Mouse (Mus musculus) ES-E14 (cell line): ENCODE data around the gene Ppp1ca. TPM values are rescaled to one million over a fixed set of nuclear protein-coding genes. Genes with fewer than 3 reads are reported as not detected.

ENCODE experiments used
- DNase-seq: peaks from one replicate; pipeline ENCODE4 v3.0.0-alpha.2; 2013; ENCODE audit warnings: low read depth, low spot score
- H3K27ac ChIP-seq: 2 replicates; pipeline ENCODE4 v1.5.1; 2012; ENCODE audit warnings: low read depth, mild to moderate bottlenecking, low read length, moderate library complexity, mixed read lengths; ENCODE audit not compliant: poor library complexity, insufficient read depth, severe bottlenecking
- H3K36me3 ChIP-seq: 2 replicates; pipeline ENCODE4 v1.6.1; 2012; ENCODE audit warnings: mild to moderate bottlenecking, low read length, moderate library complexity, mixed read lengths; ENCODE audit not compliant: control insufficient read depth, poor library complexity, insufficient read depth, severe bottlenecking
- H3K4me1 ChIP-seq, 2 experiments: fragments of 150-350 bp in 1 of 2; sonication (generic) in 1 of 2; 2 replicates each; pipeline ENCODE4 v1.6.1; 2012; ENCODE audit warnings: low read length in 2 of 2, mild to moderate bottlenecking in 1 of 2, mixed read lengths in 1 of 2; ENCODE audit not compliant: control insufficient read depth in 2 of 2, insufficient read depth in 2 of 2, poor library complexity in 1 of 2
- H3K4me3 ChIP-seq, 2 experiments: fragments of 150-350 bp in 1 of 2; sonication (generic) in 1 of 2; 2 replicates each; pipeline ENCODE4 v1.5.1; 2012; ENCODE audit warnings: low read length in 2 of 2, low read depth in 1 of 2, mild to moderate bottlenecking in 1 of 2, mixed read lengths in 1 of 2; ENCODE audit not compliant: insufficient read depth in 1 of 2, poor library complexity in 1 of 2, severe bottlenecking in 1 of 2
- H3K9ac ChIP-seq: 2 replicates; pipeline ENCODE4 v1.6.1; 2012; ENCODE audit warnings: low read depth, mild to moderate bottlenecking, low read length, mixed read lengths; ENCODE audit not compliant: poor library complexity, insufficient read depth, severe bottlenecking
- H3K9me3 ChIP-seq: fragments of 150-350 bp; sonication (generic); 2 replicates; pipeline ENCODE4 v1.6.1; 2012; ENCODE audit warnings: low read depth, mild to moderate bottlenecking, low read length; ENCODE audit not compliant: control insufficient read depth, insufficient read depth
- CHD2 ChIP-seq: IDR thresholded peaks from 2 replicates; pipeline ENCODE4 v1.6.1; 2014; ENCODE audit warnings: mild to moderate bottlenecking, low read depth, low read length, inconsistent platforms
- HCFC1 ChIP-seq: IDR thresholded peaks from 2 replicates; pipeline ENCODE4 v1.6.1; 2012; ENCODE audit warnings: low read length, inconsistent platforms, borderline replicate concordance; ENCODE audit not compliant: insufficient read depth
- MAFK ChIP-seq: IDR thresholded peaks from 2 replicates; pipeline ENCODE4 v1.6.1; 2014; ENCODE audit warnings: mild to moderate bottlenecking, low read depth, low read length, inconsistent platforms; ENCODE audit not compliant: insufficient read depth
- ZC3H11A ChIP-seq: IDR thresholded peaks from 2 replicates; pipeline ENCODE4 v1.6.1; 2012; ENCODE audit warnings: low read depth, mild to moderate bottlenecking, inconsistent platforms, low read length, borderline replicate concordance
- ZNF384 ChIP-seq: IDR thresholded peaks from 2 replicates; pipeline ENCODE4 v1.6.1; 2012; ENCODE audit warnings: low read depth, low read length, inconsistent platforms
- in situ Hi-C, 2 experiments: fragments of 600-800 bp; cut with MboI; formaldehyde crosslinking; loops; one replicate each; pipeline ENCODE4 v1.15.1; 2025; ENCODE audit warnings: low sequenced_read_pairs in 2 of 2, inconsistent platforms in 1 of 2; ENCODE audit not compliant: unreplicated experiment in 2 of 2
- total RNA-seq: library from RNA; depleted of rRNA; stranded (reverse); fragments of 300-350 nt; gene quantifications from 2 replicates; pipeline ENCODE4 v1.2.3, GENCODE M21; 2012

Gene Ppp1ca
- total RNA-seq, 1 experiment, result 426 TPM

- Histone ChIP-seq H3K9ac (no peak overlapping the region), H3K4me1 (peaks cover 0 to 17% of the 10 kb centered on the region in 2 experiments; a peak in 1 of 4 replicates), H3K27ac (no peak overlapping the region), H3K36me3 (peaks cover 4% of the 10 kb centered on the region; the same call in 1 of the 2 replicates), H3K9me3 (no peaks in the 10 kb centered on the region), H3K4me3 (no peak overlapping the region)
- no peak for DNase-seq
- no peak for TF ChIP-seq MAFK
- TF ChIP-seq ZC3H11A, result no peak
- no peak for TF ChIP-seq HCFC1
- TF ChIP-seq ZNF384, result no peak
- no peak for TF ChIP-seq CHD2
- in situ Hi-C loops, result no loop called here
These were observed 27.8 kb upstream of the Ppp1ca start for GRCm38 (mm10) chr19:4164100-4164499.

- Histone ChIP-seq H3K27ac (no peak overlapping the region), H3K36me3 (peaks cover 1% of the 10 kb centered on the region; the same call in 1 of the 2 replicates), H3K9ac (no peak overlapping the region), H3K4me1 (peaks cover 0 to 17% of the 10 kb centered on the region in 2 experiments; a peak in 1 of 4 replicates), H3K9me3 (no peaks in the 10 kb centered on the region), H3K4me3 (no peak overlapping the region)
- no peak for TF ChIP-seq ZNF384
- no peak for TF ChIP-seq CHD2
- TF ChIP-seq ZC3H11A, result no peak
- TF ChIP-seq MAFK, result no peak
- TF ChIP-seq HCFC1, result no peak
- in situ Hi-C loops, result no loop called here
- no peak for DNase-seq
These were observed 27.1 kb upstream of the Ppp1ca start for GRCm38 (mm10) chr19:4164721-4165120.

DNA sequence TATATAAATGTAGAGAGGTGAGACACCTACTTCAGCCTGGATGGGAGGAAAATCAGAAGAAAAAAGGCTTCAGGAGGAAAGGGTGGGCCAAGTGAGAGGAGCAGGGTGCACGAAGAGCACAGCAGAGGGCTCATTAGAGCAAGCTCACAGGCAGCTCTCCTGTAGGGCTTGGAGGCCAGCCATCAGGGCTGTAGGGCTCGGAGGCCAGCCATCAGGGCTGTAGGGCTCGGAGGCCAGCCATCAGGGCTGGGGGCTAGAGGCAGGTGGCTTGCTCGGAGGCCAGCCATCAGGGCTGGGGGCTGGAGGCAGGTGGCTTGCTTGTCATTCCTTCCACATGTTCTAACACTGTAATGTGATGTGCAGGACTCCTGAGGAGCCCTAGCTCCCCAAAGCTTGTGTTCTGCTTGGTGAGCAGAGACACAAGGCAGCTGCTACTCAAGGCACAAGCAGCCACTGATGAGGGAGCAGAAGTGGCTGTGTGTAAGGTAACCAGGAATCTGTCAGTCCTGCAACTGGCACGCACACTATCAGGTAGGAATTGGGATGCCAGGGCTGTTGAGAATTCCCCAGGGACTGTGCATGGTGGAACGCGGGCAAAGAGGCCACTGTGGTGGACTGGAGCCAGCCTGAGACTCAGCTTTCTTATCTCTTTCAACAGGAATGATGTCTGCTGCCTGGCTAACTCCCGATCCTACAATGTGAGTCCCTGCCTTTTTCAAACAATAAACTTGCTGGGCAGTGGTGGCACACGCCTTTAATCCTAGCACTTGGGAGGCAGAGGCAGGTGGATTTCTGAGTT, 25.0 kb upstream of the Ppp1ca start:
- H3K27ac ChIP-seq, result no peak overlapping the region
- in situ Hi-C loops, result no loop called here

DNA sequence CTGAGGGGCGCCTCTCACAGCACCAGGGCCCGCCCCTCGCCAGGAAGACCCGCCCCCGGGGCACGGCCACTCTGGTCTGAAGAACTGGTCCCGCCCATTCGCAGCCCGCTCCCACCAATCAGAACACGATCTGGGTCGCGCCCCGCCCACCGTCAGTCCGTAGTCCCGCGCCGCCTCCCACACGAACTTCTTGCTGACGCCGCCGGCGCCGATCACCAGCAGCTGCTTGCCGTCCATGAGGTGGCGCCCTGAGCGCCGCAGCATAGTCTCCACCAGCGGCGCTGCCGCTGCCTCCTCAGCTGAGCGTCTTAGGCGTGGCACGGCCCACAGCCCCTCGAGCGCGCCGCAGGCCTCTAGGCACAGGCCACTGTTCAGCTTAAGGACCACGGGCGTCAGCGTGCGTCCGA, 22.5 kb upstream of the Ppp1ca start:
- H3K9ac ChIP-seq, result peak overlapping the region; percentile 72
- peak; percentile 95 for DNase-seq
- no peak for TF ChIP-seq CHD2
- TF ChIP-seq ZNF384, result no peak
- TF ChIP-seq MAFK, result 0 out of 2 replicates have a peak, but pooled peaks have one; percentile 56
- peak; percentile 74 for TF ChIP-seq HCFC1
- 0 out of 2 replicates have a peak, but pooled peaks have one; percentile 27 for TF ChIP-seq ZC3H11A
- H3K9me3 ChIP-seq, result no peaks in the 10 kb centered on the region
- H3K4me1 ChIP-seq, result peaks cover 0 to 24% of the 10 kb centered on the region in 2 experiments; a peak in 1 of 4 replicates
- H3K4me3 ChIP-seq, result peak overlapping the region; percentile 63 to 88
- H3K36me3 ChIP-seq, result no peaks in the 10 kb centered on the region
- in situ Hi-C loops, result no loop called here
- no peak overlapping the region for H3K27ac ChIP-seq

More for the DNA sequence above, 25.0 kb upstream of the Ppp1ca start:
- Histone ChIP-seq H3K4me1 (peaks cover 0 to 25% of the 10 kb centered on the region in 2 experiments; a peak in 1 of 4 replicates), H3K4me3 (no peak overlapping the region), H3K9me3 (no peaks in the 10 kb centered on the region), H3K36me3 (no peaks in the 10 kb centered on the region), H3K9ac (no peak overlapping the region)
- no peak for TF ChIP-seq CHD2
- TF ChIP-seq ZC3H11A, result no peak
- no peak for TF ChIP-seq MAFK
- TF ChIP-seq ZNF384, result no peak
- TF ChIP-seq HCFC1, result no peak
- DNase-seq, result no peak

DNA sequence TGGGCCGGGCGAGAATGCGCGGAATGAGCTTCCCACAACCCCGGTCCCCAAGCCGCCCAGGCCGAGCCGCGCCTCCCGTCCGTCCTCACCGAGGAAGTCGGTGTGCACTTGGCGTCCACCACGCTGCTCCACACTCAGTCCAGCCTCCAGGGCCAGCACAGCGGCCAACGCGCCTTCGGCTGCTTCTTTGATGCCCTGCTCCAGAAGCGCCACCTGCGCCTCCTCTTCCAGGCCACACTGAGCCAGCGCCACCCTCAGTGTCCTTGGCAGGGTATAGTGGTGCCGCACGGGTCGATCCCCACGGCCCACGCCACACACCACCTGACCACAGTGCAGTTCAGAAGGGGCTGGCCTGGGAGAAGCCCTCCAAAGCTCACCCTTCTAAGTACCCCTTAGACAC, 22.1 kb upstream of the Ppp1ca start:
- peak overlapping the region; percentile 72 for H3K9ac ChIP-seq
- no peak for TF ChIP-seq HCFC1
- TF ChIP-seq ZNF384, result no peak
- TF ChIP-seq CHD2, result no peak
- TF ChIP-seq MAFK, result no peak
- no peak for TF ChIP-seq ZC3H11A
- peak overlapping the region; percentile 63 to 88 for H3K4me3 ChIP-seq
- DNase-seq, result no peak
- no peaks in the 10 kb centered on the region for H3K9me3 ChIP-seq
- no peak overlapping the region for H3K27ac ChIP-seq
- H3K36me3 ChIP-seq, result no peaks in the 10 kb centered on the region
- peaks cover 0 to 24% of the 10 kb centered on the region in 2 experiments; a peak in 1 of 4 replicates for H3K4me1 ChIP-seq
- in situ Hi-C loops, result no loop called here
